Mouse (Mus musculus) stomach, embryonic 16.5 days (tissue): Measurements from ENCODE around the gene Satl1. TPM values are rescaled to one million over a fixed set of nuclear protein-coding genes. Genes with fewer than 3 reads are reported as not detected.

Experiments
- ATAC-seq: fragments of 200-750 bp; cut with Nextera tagmentation; 2 replicates; pipeline ENCODE4 v1.8.0; 2017; ENCODE audit warnings: moderate number of reproducible peaks, moderate TSS enrichment; ENCODE audit not compliant: insufficient read depth, low FRiP score
- H3K27ac ChIP-seq: fragments of 300-500 bp; sonication (generic); 2 replicates; pipeline ENCODE4 v1.5.1; 2014; ENCODE audit warnings: low read length
- H3K27me3 ChIP-seq: fragments of 300-500 bp; sonication (generic); 2 replicates; pipeline ENCODE4 v1.6.1; 2014; ENCODE audit warnings: low read length, control low read depth, mixed read lengths; ENCODE audit not compliant: control insufficient read depth, insufficient read depth
- H3K36me3 ChIP-seq: fragments of 300-500 bp; sonication (generic); 2 replicates; pipeline ENCODE4 v1.6.1; 2014; ENCODE audit warnings: low read length; ENCODE audit not compliant: control insufficient read depth, insufficient read depth
- H3K4me1 ChIP-seq: fragments of 300-500 bp; sonication (generic); 2 replicates; pipeline ENCODE4 v1.6.1; 2014; ENCODE audit warnings: low read length, control low read depth, mixed read lengths; ENCODE audit not compliant: control insufficient read depth, insufficient read depth
- H3K4me2 ChIP-seq: fragments of 300-500 bp; sonication (generic); 2 replicates; pipeline ENCODE4 v1.6.1; 2014; ENCODE audit warnings: low read depth, low read length, mixed read lengths
- H3K4me3 ChIP-seq: fragments of 300-500 bp; sonication (generic); replicated peaks from 2 replicates; pipeline ENCODE4 v1.5.1; 2014; ENCODE audit warnings: mild to moderate bottlenecking, low read length
- H3K9ac ChIP-seq: fragments of 300-500 bp; sonication (generic); 2 replicates; pipeline ENCODE4 v1.6.1; 2014; ENCODE audit warnings: low read length
- H3K9me3 ChIP-seq: fragments of 300-500 bp; sonication (generic); replicated peaks from 2 replicates; pipeline ENCODE4 v1.6.1; 2016; ENCODE audit warnings: low read length, control low read depth; ENCODE audit not compliant: control insufficient read depth
- WGBS: fragments of 180-500 bp; shearing (Covaris S2); extraction: QIAGEN DNeasy Blood & Tissue Kit; methylation state at CpG from one replicate; pipeline ENCODE4 v1.1.7; 2014; 5-methylcytosine and 5-hydroxymethylcytosine counted together
- polyA plus RNA-seq: library from polyadenylated mRNA; unstranded; fragments of >200 nt; fragmentation: Nextera tagmentation; extraction: Ambion mirVana; gene quantifications from 2 replicates; pipeline ENCODE4 v1.2.1, GENCODE M21; 2015

The Satl1 gene
- polyA plus RNA-seq, 1 experiment from 2014 or later, result not detected

- no peak overlapping the region for H3K4me3 ChIP-seq
- no peak overlapping the region for H3K4me2 ChIP-seq
- H3K9me3 ChIP-seq, result no peaks in the 10 kb centered on the region
- ATAC-seq, result no peak
- H3K27ac ChIP-seq, result no peak overlapping the region
- 58% methylated on average over 3 of the region's 3 CpGs for WGBS
- no peak overlapping the region for H3K9ac ChIP-seq
- H3K4me1 ChIP-seq, result no peaks in the 10 kb centered on the region
- H3K36me3 ChIP-seq, result no peaks in the 10 kb centered on the region
- no peaks in the 10 kb centered on the region for H3K27me3 ChIP-seq
These were observed 67.1 kb downstream of the Satl1 start for GRCm38 (mm10) chrX:112339486-112339885.

Other genes starting within 250 kb of the Satl1 start
- gene 4933403O08Rik, start 167.7 kb downstream of the Satl1 start, polyA plus RNA-seq, result not detected in 2 replicates
- gene Apool, start 95.4 kb downstream of the Satl1 start, polyA plus RNA-seq, result 47.0 and 49.1 TPM in 2 replicates
- gene 2010106E10Rik, start 88.5 kb upstream of the Satl1 start, polyA plus RNA-seq, result 0.54 and 1.0 TPM in 2 replicates
- gene Zfp711, start 193.7 kb upstream of the Satl1 start, polyA plus RNA-seq, result 9.3 and 10.1 TPM in 2 replicates